Mouse (Mus musculus): Measurements from ENCODE around the gene Bcr.
A peak's percentile ranks its signal among the peaks of the same experiment; 100 is the strongest.

Bcr gene

GRCm38 (mm10) chr10:75176494-75176893 is 116.1 kb downstream of the Bcr start:
- no peak for DNase-seq (ENCODE audit: low spot score in 2 of 2)

- DNase-seq (ENCODE audit: low spot score in 2 of 2), result no peak
Measured at GRCm38 (mm10) chr10:75178911-75179310, 118.5 kb downstream of the Bcr start.

GRCm38 (mm10) chr10:75182151-75182774 is 121.9 kb downstream of the Bcr start:
- DNase-seq (ENCODE audit: low spot score in 2 of 2), result peak; percentile 48 to 70

- DNase-seq (ENCODE audit: low spot score in 2 of 2), result no peak
Measured at GRCm38 (mm10) chr10:75184826-75185225, 124.4 kb downstream of the Bcr start.

GRCm38 (mm10) chr10:75186551-75186950 is 126.2 kb downstream of the Bcr start:
- DNase-seq (ENCODE audit: low spot score in 2 of 2), result no peak

- no peak for DNase-seq (ENCODE audit: low spot score in 2 of 2)
Measured at GRCm38 (mm10) chr10:75187366-75188056, 127.1 kb downstream of the Bcr start.

- no peak for DNase-seq (ENCODE audit: low spot score in 2 of 2)
Measured at GRCm38 (mm10) chr10:75191647-75192046, 131.3 kb downstream of the Bcr start.

- DNase-seq (ENCODE audit: low spot score in 2 of 2), result no peak
Measured at GRCm38 (mm10) chr10:75197817-75198216, 137.4 kb downstream of the Bcr start.

GRCm38 (mm10) chr10:75200733-75201132 is 140.3 kb downstream of the Bcr start:
- DNase-seq (ENCODE audit: low spot score in 2 of 2), result no peak

GRCm38 (mm10) chr10:75206192-75206591 is 145.8 kb downstream of the Bcr start:
- DNase-seq (ENCODE audit: low spot score in 2 of 2), result no peak

- DNase-seq (ENCODE audit: low spot score in 2 of 2), result no peak
Measured at GRCm38 (mm10) chr10:75210841-75211240, 150.4 kb downstream of the Bcr start.

GRCm38 (mm10) chr10:75211807-75212645 is 151.6 kb downstream of the Bcr start, which contains the start of gene Specc1l:
Specc1l (plus strand) TSS chr10:75212073.
- peak; percentile 93 to 95 for DNase-seq (ENCODE audit: low spot score in 2 of 2)

GRCm38 (mm10) chr10:75212981-75213380 is 152.6 kb downstream of the Bcr start:
- DNase-seq (ENCODE audit: low spot score in 2 of 2), result peak; percentile 13 to 17

- DNase-seq (ENCODE audit: low spot score in 2 of 2), result no peak
Measured at GRCm38 (mm10) chr10:75220722-75221121, 160.3 kb downstream of the Bcr start.

GRCm38 (mm10) chr10:75221936-75222610 is 161.7 kb downstream of the Bcr start:
- DNase-seq (ENCODE audit: low spot score in 2 of 2), result no peak

GRCm38 (mm10) chr10:75222611-75222998 is 162.2 kb downstream of the Bcr start:
- DNase-seq (ENCODE audit: low spot score in 2 of 2), result no peak

- no peak for DNase-seq (ENCODE audit: low spot score in 2 of 2)
Measured at GRCm38 (mm10) chr10:75224154-75224553, 163.8 kb downstream of the Bcr start.

GRCm38 (mm10) chr10:75224630-75225029 is 164.2 kb downstream of the Bcr start:
- no peak for DNase-seq (ENCODE audit: low spot score in 2 of 2)

- no peak for DNase-seq (ENCODE audit: low spot score in 2 of 2)
Measured at GRCm38 (mm10) chr10:75227381-75227780, 167.0 kb downstream of the Bcr start.

GRCm38 (mm10) chr10:75230572-75230971 is 170.2 kb downstream of the Bcr start:
- DNase-seq (ENCODE audit: low spot score in 2 of 2), result no peak

GRCm38 (mm10) chr10:75231876-75232275 is 171.5 kb downstream of the Bcr start:
- DNase-seq (ENCODE audit: low spot score in 2 of 2), result no peak

- DNase-seq (ENCODE audit: low spot score in 2 of 2), result no peak
Measured at GRCm38 (mm10) chr10:75232612-75233155, 172.3 kb downstream of the Bcr start.

Data from frontal cortex, postnatal 10 days (tissue).